9 mouse cellular contexts compared by ENCODE assay signal in genomic region chr12:57544641-57545370, GRCm38 (mm10). TPM values are rescaled to one million over a fixed set of nuclear protein-coding genes. Genes with fewer than 3 reads are reported as not detected.
DNase-seq lines count a peak whose midpoint lies in the region; ATAC-seq lines count a peak whose summit lies in the region.
"Had no signal": no experiment of that assay in that cellular context is flagged by ENCODE, and none has a peak within 500 bp of the region (broad histone marks: within the 10 kb centered on the region; RNA-seq: fewer than 3 reads in every experiment).

No protein-coding gene starts in this region.

- H3K4me3 ChIP-seq in embryonic facial prominence, embryonic 13.5 days = peak overlapping the region; percentile 53
- peak overlapping the region; percentile 35 for H3K4me3 ChIP-seq in hindbrain, embryonic 15.5 days
- H3K4me3 ChIP-seq in liver, embryonic 13.5 days (replicated peaks) = peak overlapping the region; percentile 58
- peak overlapping the region; percentile 39 for H3K4me3 ChIP-seq in neural tube, embryonic 12.5 days

- ATAC-seq in embryonic facial prominence, embryonic 13.5 days (ENCODE audit: insufficient number of reproducible peaks, insufficient read depth, low FRiP score, low TSS enrichment, low read depth) = no peak
- ATAC-seq in hindbrain, embryonic 15.5 days (ENCODE audit: low FRiP score, low read depth) = no peak
- no peak for ATAC-seq in liver, embryonic 13.5 days (ENCODE audit: low read depth)
- ATAC-seq in neural tube, embryonic 12.5 days (ENCODE audit: low FRiP score, low read depth) = no peak

- H3K4me2 ChIP-seq in embryonic facial prominence, embryonic 13.5 days = peak overlapping the region; percentile 92
- peak overlapping the region; percentile 72 for H3K4me2 ChIP-seq in hindbrain, embryonic 15.5 days
- peak overlapping the region; percentile 64 for H3K4me2 ChIP-seq in liver, embryonic 13.5 days
- H3K4me2 ChIP-seq in neural tube, embryonic 12.5 days (replicated peaks) = peak overlapping the region; percentile 69

- peak overlapping the region; percentile 55; the same call in 1 of the 2 replicates for H3K27ac ChIP-seq in embryonic facial prominence, embryonic 13.5 days
- no peak overlapping the region for H3K27ac ChIP-seq in hindbrain, embryonic 15.5 days (replicated peaks)
- H3K27ac ChIP-seq in liver, embryonic 13.5 days = peak overlapping the region; percentile 63
- H3K27ac ChIP-seq in neural tube, embryonic 12.5 days = no peak overlapping the region

- DNase-seq in layer of hippocampus, postnatal 10 days (ENCODE audit: low spot score in 2 of 2) = peak; percentile 54 to 68
- DNase-seq in layer of hippocampus, postnatal 36 days = no peak
- peak; percentile 85 for DNase-seq in ZHBTc4 (ENCODE audit: low read depth, low spot score)
- no peak for DNase-seq in liver, embryonic 13.5 days
- no peak for DNase-seq in urinary bladder, postnatal 4 days (ENCODE audit: low spot score in 2 of 2)

- peak overlapping the region; percentile 54 for H3K9ac ChIP-seq in embryonic facial prominence, embryonic 13.5 days
- H3K9ac ChIP-seq in hindbrain, embryonic 15.5 days = no peak overlapping the region
- H3K9ac ChIP-seq in liver, embryonic 13.5 days = peak overlapping the region; percentile 47
- 0 out of 2 replicates have a peak overlapping the region, but pooled peaks have one; percentile 7 for H3K9ac ChIP-seq in neural tube, embryonic 12.5 days

- WGBS in embryonic facial prominence, embryonic 13.5 days = 2% methylated on average over 31 of the region's 31 CpGs
- WGBS in hindbrain, embryonic 15.5 days = under 1% methylated on average over 31 of the region's 31 CpGs
- 2% methylated on average over 31 of the region's 31 CpGs for WGBS in liver, embryonic 13.5 days (ENCODE audit: insufficient replicate concordance)
- 1% methylated on average over 31 of the region's 31 CpGs for WGBS in neural tube, embryonic 12.5 days

- H3K4me1 ChIP-seq in embryonic facial prominence, embryonic 13.5 days = peaks cover 26% of the 10 kb centered on the region
- H3K4me1 ChIP-seq in hindbrain, embryonic 15.5 days (replicated peaks) = peaks cover 18% of the 10 kb centered on the region
- H3K4me1 ChIP-seq in liver, embryonic 13.5 days (replicated peaks) = peaks cover 25% of the 10 kb centered on the region
- peaks cover 22% of the 10 kb centered on the region for H3K4me1 ChIP-seq in neural tube, embryonic 12.5 days

- H3K27me3 ChIP-seq in embryonic facial prominence, embryonic 13.5 days = peaks cover 96% of the 10 kb centered on the region
- H3K27me3 ChIP-seq in hindbrain, embryonic 15.5 days = peaks cover 91% of the 10 kb centered on the region
- H3K27me3 ChIP-seq in liver, embryonic 13.5 days = peaks cover 96% of the 10 kb centered on the region
- peaks cover 87% of the 10 kb centered on the region for H3K27me3 ChIP-seq in neural tube, embryonic 12.5 days (replicated peaks)

- H3K36me3 ChIP-seq in embryonic facial prominence, embryonic 13.5 days = no peaks in the 10 kb centered on the region
- H3K36me3 ChIP-seq in hindbrain, embryonic 15.5 days = no peaks in the 10 kb centered on the region
- H3K36me3 ChIP-seq in liver, embryonic 13.5 days = no peaks in the 10 kb centered on the region
- H3K36me3 ChIP-seq in neural tube, embryonic 12.5 days = no peaks in the 10 kb centered on the region

- H3K9me3 ChIP-seq in embryonic facial prominence, embryonic 13.5 days = no peaks in the 10 kb centered on the region
- H3K9me3 ChIP-seq in hindbrain, embryonic 15.5 days = no peaks in the 10 kb centered on the region
- no peaks in the 10 kb centered on the region for H3K9me3 ChIP-seq in liver, embryonic 13.5 days (replicated peaks)
- no peaks in the 10 kb centered on the region for H3K9me3 ChIP-seq in neural tube, embryonic 12.5 days

RNA-seq across cellular contexts. Expression of gene Foxa1, which starts 1.9 kb away (rescaled TPM):
- not detected for total RNA-seq in layer of hippocampus, postnatal 10 days (2021)
- total RNA-seq in layer of hippocampus, postnatal 36 days (2021) = not detected
- polyA plus RNA-seq in embryonic facial prominence, embryonic 13.5 days (2015; fragmentation: Nextera tagmentation; extraction: Ambion mirVana) = 0.96 and 2.7 TPM in 2 replicates
- 0.89 and 1.2 TPM in 2 replicates for polyA plus RNA-seq in hindbrain, embryonic 15.5 days (2015; fragmentation: Nextera tagmentation; extraction: Ambion mirVana)
- polyA plus RNA-seq in liver, embryonic 13.5 days (2015; fragmentation: Nextera tagmentation; extraction: Ambion mirVana) = 0.67 and 0.73 TPM in 2 replicates
- 1.3 and 1.8 TPM in 2 replicates for polyA plus RNA-seq in neural tube, embryonic 12.5 days (2016; fragmentation: Nextera tagmentation; extraction: Ambion mirVana)
- total RNA-seq: common myeloid progenitor, adult 5-6 weeks had no signal

RNA-seq across cellular contexts. Expression of gene Ttc6, which starts 19.1 kb away (rescaled TPM):
- under 1 TPM; 0.73 to 0.98 TPM for total RNA-seq in layer of hippocampus, postnatal 10 days (2021)
- total RNA-seq in layer of hippocampus, postnatal 36 days (2021) = under 1 TPM; 0.13 to 0.30 TPM
- 0.80 and 1.2 TPM in 2 replicates for polyA plus RNA-seq in embryonic facial prominence, embryonic 13.5 days (2015; fragmentation: Nextera tagmentation; extraction: Ambion mirVana)
- 0.78 and 0.92 TPM in 2 replicates for polyA plus RNA-seq in hindbrain, embryonic 15.5 days (2015; fragmentation: Nextera tagmentation; extraction: Ambion mirVana)
- 0.05 TPM in 1 of 2 replicates, not detected in the other for polyA plus RNA-seq in liver, embryonic 13.5 days (2015; fragmentation: Nextera tagmentation; extraction: Ambion mirVana)
- polyA plus RNA-seq in neural tube, embryonic 12.5 days (2016; fragmentation: Nextera tagmentation; extraction: Ambion mirVana) = 0.50 and 0.77 TPM in 2 replicates
- total RNA-seq: common myeloid progenitor, adult 5-6 weeks had no signal

Comparison
In these comparisons a context has a peak if more than half of its experiments do, and no peak if none do; other contexts are left out.
1. DNase-seq: peak in layer of hippocampus, postnatal 10 days (2 of 2) and ZHBTc4 (single experiment); none in layer of hippocampus, postnatal 36 days (0 of 2), liver, embryonic 13.5 days (single experiment) and urinary bladder, postnatal 4 days (0 of 2).
2. H3K27ac ChIP-seq: peak in embryonic facial prominence, embryonic 13.5 days (single experiment) and liver, embryonic 13.5 days (single experiment); none in hindbrain, embryonic 15.5 days (single experiment) and neural tube, embryonic 12.5 days (single experiment).
3. Peak in every context shown above with its lines, with median percentiles within 50 percentile points of each other: H3K4me2 ChIP-seq and H3K4me3 ChIP-seq.